Mouse (Mus musculus) heart, postnatal 36 days (tissue): ENCODE measurements around the gene Ankrd27. TPM values are rescaled to one million over a fixed set of nuclear protein-coding genes. Genes with fewer than 3 reads are reported as not detected.

Experiments
- DNase-seq, 2 experiments: peaks; one replicate each; pipeline ENCODE4 v3.0.0; 2021 to 2022
- intact Hi-C: fragments of 180-260 bp; cut with DNase I; formaldehyde crosslinking; loops from one replicate; pipeline ENCODE4 v1.15.1; 2025
- total RNA-seq, 2 experiments: library from RNA; stranded (reverse); gene quantifications; 2 replicates each; pipeline ENCODE4 v1.2.3; 2021

The Ankrd27 gene
- total RNA-seq, 2 experiments from 2014 or later = 11.2 to 13.0 TPM

GRCm38 (mm10) chr7:35579849-35580248, 6.2 kb upstream of the Ankrd27 start:
- intact Hi-C loops = loop anchor here (10.0 kb wide), 1 partner anchor 185 kb away; the partner anchor contains the start of genes Cep89 and Faap24
- DNase-seq = peak; percentile 13 to 55

- intact Hi-C loops = loop anchor here (10.0 kb wide), 1 partner anchor 188 kb away; the partner anchor contains the start of genes Cep89 and Faap24
- no peak for DNase-seq
These were observed 3.3 kb upstream of the Ankrd27 start for GRCm38 (mm10) chr7:35582719-35583118.

GRCm38 (mm10) chr7:35583476-35584025, 2.5 kb upstream of the Ankrd27 start:
- intact Hi-C loops = loop anchor here (10.0 kb wide), 1 partner anchor 189 kb away; the partner anchor contains the start of genes Cep89 and Faap24
- DNase-seq = no peak

- intact Hi-C loops = loop anchor here (10.0 kb wide), 1 partner anchor 189 kb away; the partner anchor contains the start of genes Cep89 and Faap24
- peak in 1 of 2 experiments; percentile 5 for DNase-seq
These were observed 1.8 kb upstream of the Ankrd27 start for GRCm38 (mm10) chr7:35584068-35584785.

- peak; percentile 23 to 40 for DNase-seq
- intact Hi-C loops = loop anchor here (5.0 to 10.0 kb wide), 2 partner anchors 63 to 190 kb away; partner anchors contain the start of genes Cep89, Faap24 and Pdcd5
These were observed 1.3 kb upstream of the Ankrd27 start for GRCm38 (mm10) chr7:35584786-35585190.

- DNase-seq = peak; percentile 31 to 39
- intact Hi-C loops = loop anchor here (2.0 to 10.0 kb wide), 3 partner anchors 31 to 191 kb away; partner anchors contain the start of genes Cep89, Faap24 and Pdcd5
These were observed 621 bp upstream of the Ankrd27 start, which contains the start of gene Rgs9bp for GRCm38 (mm10) chr7:35585191-35586054. Gene Rgs9bp, minus strand, starts transcription at chr7:35585582.

- no peak for DNase-seq
- intact Hi-C loops = loop anchor here (2.0 to 10.0 kb wide), 3 partner anchors 32 to 192 kb away; partner anchors contain the start of genes Cep89, Faap24 and Pdcd5
These were observed 932 bp downstream of the Ankrd27 start for GRCm38 (mm10) chr7:35586906-35587445.

GRCm38 (mm10) chr7:35587728-35588127, 1.7 kb downstream of the Ankrd27 start:
- DNase-seq = no peak
- intact Hi-C loops = loop anchor here (2.0 to 10.0 kb wide), 3 partner anchors 33 to 193 kb away; partner anchors contain the start of genes Cep89, Faap24 and Pdcd5

GRCm38 (mm10) chr7:35588680-35589428, 2.8 kb downstream of the Ankrd27 start:
- intact Hi-C loops = loop anchor here (5.0 to 10.0 kb wide), 2 partner anchors 58 to 194 kb away; partner anchors contain the start of genes Cep89, Faap24 and Pdcd5
- no peak for DNase-seq

- no peak for DNase-seq
- intact Hi-C loops = loop anchor here (5.0 to 10.0 kb wide), 2 partner anchors 58 to 195 kb away; partner anchors contain the start of genes Cep89, Faap24 and Pdcd5
These were observed 3.4 kb downstream of the Ankrd27 start for GRCm38 (mm10) chr7:35589485-35589884.

- peak; percentile 6 to 7 for DNase-seq
- intact Hi-C loops = no loop called here
These were observed 4.7 kb downstream of the Ankrd27 start for GRCm38 (mm10) chr7:35590731-35591191.

GRCm38 (mm10) chr7:35594311-35594710, 8.3 kb downstream of the Ankrd27 start:
- DNase-seq = no peak
- intact Hi-C loops = no loop called here

- intact Hi-C loops = no loop called here
- no peak for DNase-seq
These were observed 13.4 kb downstream of the Ankrd27 start for GRCm38 (mm10) chr7:35599492-35599891.

GRCm38 (mm10) chr7:35600031-35600430, 14.0 kb downstream of the Ankrd27 start:
- intact Hi-C loops = no loop called here
- no peak for DNase-seq

GRCm38 (mm10) chr7:35601106-35601505, 15.1 kb downstream of the Ankrd27 start:
- DNase-seq = no peak
- intact Hi-C loops = no loop called here

GRCm38 (mm10) chr7:35602766-35603165, 16.7 kb downstream of the Ankrd27 start:
- intact Hi-C loops = no loop called here
- no peak for DNase-seq

GRCm38 (mm10) chr7:35606816-35607215, 20.8 kb downstream of the Ankrd27 start:
- no peak for DNase-seq
- intact Hi-C loops = no loop called here

GRCm38 (mm10) chr7:35609245-35609644, 23.2 kb downstream of the Ankrd27 start:
- DNase-seq = no peak
- intact Hi-C loops = no loop called here

- DNase-seq = no peak
- intact Hi-C loops = no loop called here
These were observed 31.5 kb downstream of the Ankrd27 start for GRCm38 (mm10) chr7:35617513-35617912.
